Mouse (Mus musculus): ENCODE measurements around the gene Gabrg3. TPM values are rescaled to one million over a fixed set of nuclear protein-coding genes. Genes with fewer than 3 reads are reported as not detected.
"Not testable (repeated sequence)": the region's sequence is repeated elsewhere in the genome, so short reads cannot be mapped to it uniquely, and the experiment has no call there.

Gabrg3 gene
- polyA plus RNA-seq, 1 experiment from 2014 or later, result 2.6 TPM

DNA sequence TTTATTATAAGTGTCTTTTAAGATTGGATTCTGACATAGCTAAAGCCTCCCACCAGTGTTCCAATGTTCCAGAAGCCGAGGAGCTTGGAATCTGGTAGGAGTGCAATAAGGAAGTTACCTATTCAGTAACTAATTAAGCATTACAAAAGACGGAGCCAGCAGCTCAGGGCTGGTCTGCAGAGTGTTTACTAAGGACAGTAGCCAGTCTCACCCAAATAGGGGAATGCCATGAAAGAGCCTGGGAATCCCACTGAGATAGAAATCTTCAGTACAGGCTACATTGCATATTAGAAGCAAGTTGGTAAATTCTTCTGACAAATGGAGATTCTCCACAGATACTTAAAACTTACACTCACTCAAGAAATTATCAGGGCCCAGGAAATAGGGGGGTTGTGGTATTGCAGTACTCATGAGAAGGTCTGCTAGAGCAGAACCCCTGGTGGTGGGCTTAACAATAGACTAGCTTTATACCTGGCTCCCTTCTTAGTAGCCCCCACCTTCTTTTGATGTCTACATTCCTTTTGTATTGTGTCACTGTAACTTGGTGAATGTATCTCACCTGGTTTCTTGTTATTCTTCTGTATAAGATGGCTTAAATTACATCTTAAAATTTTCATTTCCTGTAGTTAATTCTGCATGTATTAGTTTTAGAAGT, 211.0 kb downstream of the Gabrg3 start:
- not testable (repeated sequence) for H3K27ac ChIP-seq (ENCODE audit: low read length); H3K4me3 ChIP-seq (ENCODE audit: low read depth, low read length); H3K9me3 ChIP-seq (ENCODE audit: control insufficient read depth, low read depth, low read length); H3K4me2 ChIP-seq (replicated peaks; ENCODE audit: low read depth, low read length); H3K4me1 ChIP-seq (ENCODE audit: control insufficient read depth, insufficient read depth, low read length); ATAC-seq (ENCODE audit: insufficient number of reproducible peaks, insufficient read depth, low FRiP score, low read depth); H3K36me3 ChIP-seq (ENCODE audit: control insufficient read depth, insufficient read depth, low read length); H3K9ac ChIP-seq (replicated peaks; ENCODE audit: low read depth, low read length); H3K27me3 ChIP-seq (ENCODE audit: control insufficient read depth, insufficient read depth, low read length)
- 50% methylated on average over 2 of the region's 2 CpGs for WGBS

DNA sequence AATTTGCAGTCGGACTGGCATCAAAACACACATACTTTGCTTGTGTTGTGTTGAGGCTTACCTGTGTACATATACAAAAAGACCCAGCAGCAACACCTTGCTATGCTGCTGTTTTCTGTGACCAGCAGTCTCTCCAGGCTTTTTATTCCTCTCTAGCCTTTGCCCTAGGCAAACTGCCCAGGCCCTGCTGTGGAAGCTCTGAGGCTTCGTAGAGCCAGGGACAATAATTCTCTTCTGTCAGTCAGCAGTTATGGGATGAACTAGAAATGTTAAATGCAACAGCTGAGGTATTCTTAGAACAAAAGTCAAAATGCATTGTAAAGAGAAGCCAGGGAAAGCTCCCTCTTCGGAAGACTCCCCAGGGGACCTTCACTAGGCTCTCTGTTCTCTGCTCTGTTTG, 220.1 kb downstream of the Gabrg3 start:
- no peak overlapping the region for H3K9ac ChIP-seq (replicated peaks; ENCODE audit: low read depth, low read length)
- no peaks in the 10 kb centered on the region for H3K4me1 ChIP-seq (ENCODE audit: control insufficient read depth, insufficient read depth, low read length)
- no peaks in the 10 kb centered on the region for H3K36me3 ChIP-seq (ENCODE audit: control insufficient read depth, insufficient read depth, low read length)
- H3K4me3 ChIP-seq (ENCODE audit: low read depth, low read length), result no peak overlapping the region
- no peaks in the 10 kb centered on the region for H3K9me3 ChIP-seq (ENCODE audit: control insufficient read depth, low read depth, low read length)
- H3K27ac ChIP-seq (ENCODE audit: low read length), result no peak overlapping the region
- no peak overlapping the region for H3K4me2 ChIP-seq (replicated peaks; ENCODE audit: low read depth, low read length)
- 63% methylated on average over 3 of the region's 3 CpGs for WGBS
- no peaks in the 10 kb centered on the region for H3K27me3 ChIP-seq (ENCODE audit: control insufficient read depth, insufficient read depth, low read length)
- no peak for ATAC-seq (ENCODE audit: insufficient number of reproducible peaks, insufficient read depth, low FRiP score, low read depth)

DNA sequence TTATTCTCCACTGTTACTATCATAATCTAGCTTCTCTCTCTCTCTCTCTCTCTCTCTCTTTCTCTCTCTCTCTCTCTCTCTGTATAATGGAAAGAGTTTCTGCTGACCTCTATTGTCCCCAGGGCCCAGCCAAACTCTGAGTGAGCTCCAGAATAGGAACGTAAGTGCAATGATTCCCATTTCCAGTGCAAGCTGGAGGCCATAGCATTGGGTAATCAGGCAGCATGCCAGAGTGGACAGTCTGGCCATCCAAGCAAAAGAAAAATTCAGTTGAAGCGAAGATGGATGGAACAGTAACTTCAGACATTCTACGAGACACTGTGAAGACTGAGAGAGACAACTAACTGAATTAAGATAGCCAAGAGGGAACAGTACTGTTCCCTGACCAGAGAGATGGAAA, 228.8 kb downstream of the Gabrg3 start:
- no peak for ATAC-seq (ENCODE audit: insufficient number of reproducible peaks, insufficient read depth, low FRiP score, low read depth)
- no peaks in the 10 kb centered on the region for H3K36me3 ChIP-seq (ENCODE audit: control insufficient read depth, insufficient read depth, low read length)
- WGBS, result 89% methylated on average over 3 of the region's 3 CpGs
- H3K27ac ChIP-seq (ENCODE audit: low read length), result no peak overlapping the region
- no peak overlapping the region for H3K4me2 ChIP-seq (replicated peaks; ENCODE audit: low read depth, low read length)
- H3K4me3 ChIP-seq (ENCODE audit: low read depth, low read length), result no peak overlapping the region
- H3K9me3 ChIP-seq (ENCODE audit: control insufficient read depth, low read depth, low read length), result no peaks in the 10 kb centered on the region
- H3K27me3 ChIP-seq (ENCODE audit: control insufficient read depth, insufficient read depth, low read length), result no peaks in the 10 kb centered on the region
- no peak overlapping the region for H3K9ac ChIP-seq (replicated peaks; ENCODE audit: low read depth, low read length)
- no peaks in the 10 kb centered on the region for H3K4me1 ChIP-seq (ENCODE audit: control insufficient read depth, insufficient read depth, low read length)

DNA sequence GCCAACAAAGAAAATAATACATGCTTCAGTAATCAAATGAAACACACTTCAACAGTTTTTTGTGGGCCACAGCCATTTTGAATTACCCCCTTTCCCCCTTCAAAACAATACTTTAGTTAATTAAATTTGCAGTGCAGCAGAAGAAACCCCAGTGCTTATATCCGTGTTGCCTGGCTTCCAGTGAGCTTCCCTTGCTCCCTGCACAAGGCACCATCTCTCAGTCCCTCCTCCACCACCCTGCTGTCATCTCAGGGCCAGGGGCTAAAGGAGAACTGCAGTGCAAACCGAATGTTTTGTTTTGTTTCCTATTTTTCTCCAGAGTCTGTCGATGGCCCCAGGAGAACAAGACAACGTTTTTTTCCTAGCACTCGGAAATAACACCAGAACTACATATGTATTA, 233.2 kb downstream of the Gabrg3 start:
- Histone ChIP-seq H3K27me3 (ENCODE audit: control insufficient read depth, insufficient read depth, low read length) (no peaks in the 10 kb centered on the region), H3K4me3 (ENCODE audit: low read depth, low read length) (no peak overlapping the region), H3K36me3 (ENCODE audit: control insufficient read depth, insufficient read depth, low read length) (no peaks in the 10 kb centered on the region), H3K4me2 (replicated peaks; ENCODE audit: low read depth, low read length) (no peak overlapping the region), H3K4me1 (ENCODE audit: control insufficient read depth, insufficient read depth, low read length) (no peaks in the 10 kb centered on the region), H3K9ac (replicated peaks; ENCODE audit: low read depth, low read length) (no peak overlapping the region), H3K27ac (ENCODE audit: low read length) (no peak overlapping the region), H3K9me3 (ENCODE audit: control insufficient read depth, low read depth, low read length) (no peaks in the 10 kb centered on the region)
- 51% methylated on average over 5 of the region's 5 CpGs for WGBS
- no peak for ATAC-seq (ENCODE audit: insufficient number of reproducible peaks, insufficient read depth, low FRiP score, low read depth)

DNA sequence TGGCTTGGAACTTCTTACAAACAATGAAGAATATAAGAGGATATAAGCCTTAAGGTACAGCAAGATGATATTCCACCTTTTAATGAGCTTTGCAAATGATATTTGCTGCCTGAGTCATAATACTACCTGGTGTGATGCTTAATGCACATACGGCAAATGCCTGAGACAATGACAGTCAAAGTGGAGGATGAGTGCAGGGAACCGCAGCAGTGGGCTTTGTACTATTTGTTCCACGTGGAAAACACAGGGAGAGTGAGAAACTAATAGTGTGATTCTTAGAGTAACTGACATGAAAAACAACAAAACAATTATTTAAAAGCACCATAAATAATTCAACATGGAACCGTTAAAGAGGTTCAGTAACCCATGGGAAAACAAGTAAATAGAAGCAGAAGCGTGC, 236.2 kb downstream of the Gabrg3 start:
- no peak overlapping the region for H3K27ac ChIP-seq (ENCODE audit: low read length)
- H3K4me3 ChIP-seq (ENCODE audit: low read depth, low read length), result no peak overlapping the region
- H3K36me3 ChIP-seq (ENCODE audit: control insufficient read depth, insufficient read depth, low read length), result no peaks in the 10 kb centered on the region
- no peaks in the 10 kb centered on the region for H3K4me1 ChIP-seq (ENCODE audit: control insufficient read depth, insufficient read depth, low read length)
- no peaks in the 10 kb centered on the region for H3K9me3 ChIP-seq (ENCODE audit: control insufficient read depth, low read depth, low read length)
- ATAC-seq (ENCODE audit: insufficient number of reproducible peaks, insufficient read depth, low FRiP score, low read depth), result no peak
- H3K4me2 ChIP-seq (replicated peaks; ENCODE audit: low read depth, low read length), result no peak overlapping the region
- H3K27me3 ChIP-seq (ENCODE audit: control insufficient read depth, insufficient read depth, low read length), result no peaks in the 10 kb centered on the region
- WGBS, result 82% methylated on average over 5 of the region's 5 CpGs
- no peak overlapping the region for H3K9ac ChIP-seq (replicated peaks; ENCODE audit: low read depth, low read length)

DNA sequence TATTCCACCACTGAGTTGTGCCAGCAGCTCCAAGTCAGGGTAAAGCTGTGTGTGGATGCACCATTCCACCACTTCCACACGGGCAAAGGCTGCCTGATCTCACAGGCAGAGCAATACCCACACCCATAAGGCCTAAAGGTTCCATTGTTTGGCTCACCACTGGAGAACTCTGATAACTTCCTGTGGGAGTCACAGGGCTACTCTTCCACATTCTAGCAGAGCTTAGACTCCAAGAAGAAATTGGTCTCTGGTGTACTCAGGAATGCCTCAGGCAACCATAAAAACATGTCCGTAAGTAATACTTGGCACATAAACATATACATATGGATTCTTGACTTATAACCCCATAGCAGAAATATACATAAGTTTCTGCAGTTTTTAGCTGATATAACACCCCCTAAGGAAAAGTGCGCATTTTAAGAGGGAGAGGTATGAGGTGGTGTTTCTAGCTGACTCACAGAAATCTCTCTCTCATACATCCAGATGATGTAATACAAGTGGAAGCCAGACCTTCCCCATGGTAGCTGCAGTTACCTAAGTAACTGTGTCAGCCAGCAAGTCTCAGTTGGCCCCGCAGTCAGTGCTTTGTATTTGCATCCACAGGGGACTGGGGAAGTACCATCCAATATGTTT, 248.8 kb downstream of the Gabrg3 start:
- no peak for ATAC-seq (ENCODE audit: insufficient number of reproducible peaks, insufficient read depth, low FRiP score, low read depth)
- Histone ChIP-seq H3K9me3 (ENCODE audit: control insufficient read depth, low read depth, low read length) (no peaks in the 10 kb centered on the region), H3K36me3 (ENCODE audit: control insufficient read depth, insufficient read depth, low read length) (no peaks in the 10 kb centered on the region)

DNA sequence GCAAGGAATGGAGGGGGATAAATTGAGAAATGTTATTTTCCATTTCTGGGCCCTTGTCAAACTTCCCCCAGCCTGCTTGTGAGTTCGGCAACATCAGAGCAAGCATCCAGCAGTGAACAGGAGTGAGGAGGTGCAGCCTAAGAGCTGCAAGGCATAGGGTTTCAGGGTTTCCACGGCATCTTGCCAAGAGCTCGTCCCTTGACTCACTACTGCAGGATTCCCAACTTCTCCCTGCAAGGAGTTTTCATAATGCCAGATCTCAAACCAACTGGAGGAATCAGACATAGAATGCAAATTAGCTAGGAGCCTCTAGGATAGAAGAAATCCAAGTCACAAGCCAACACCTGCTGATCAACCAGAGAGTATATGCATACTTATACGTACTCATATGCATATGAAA, 254.0 kb downstream of the Gabrg3 start:
- Histone ChIP-seq H3K4me2 (replicated peaks; ENCODE audit: low read depth, low read length) (no peak overlapping the region), H3K9me3 (ENCODE audit: control insufficient read depth, low read depth, low read length) (no peaks in the 10 kb centered on the region), H3K4me3 (ENCODE audit: low read depth, low read length) (no peak overlapping the region), H3K9ac (replicated peaks; ENCODE audit: low read depth, low read length) (no peak overlapping the region), H3K4me1 (ENCODE audit: control insufficient read depth, insufficient read depth, low read length) (no peaks in the 10 kb centered on the region), H3K36me3 (ENCODE audit: control insufficient read depth, insufficient read depth, low read length) (no peaks in the 10 kb centered on the region), H3K27ac (ENCODE audit: low read length) (no peak overlapping the region), H3K27me3 (ENCODE audit: control insufficient read depth, insufficient read depth, low read length) (no peaks in the 10 kb centered on the region)
- WGBS, result 72% methylated on average over 4 of the region's 4 CpGs
- ATAC-seq (ENCODE audit: insufficient number of reproducible peaks, insufficient read depth, low FRiP score, low read depth), result no peak

More for the DNA sequence above, 248.8 kb downstream of the Gabrg3 start:
- Histone ChIP-seq H3K4me1 (ENCODE audit: control insufficient read depth, insufficient read depth, low read length) (no peaks in the 10 kb centered on the region), H3K4me2 (replicated peaks; ENCODE audit: low read depth, low read length) (no peak overlapping the region), H3K27me3 (ENCODE audit: control insufficient read depth, insufficient read depth, low read length) (no peaks in the 10 kb centered on the region), H3K4me3 (ENCODE audit: low read depth, low read length) (no peak overlapping the region), H3K9ac (replicated peaks; ENCODE audit: low read depth, low read length) (no peak overlapping the region), H3K27ac (ENCODE audit: low read length) (no peak overlapping the region)
- WGBS, result 76% methylated on average over 4 of the region's 4 CpGs

DNA sequence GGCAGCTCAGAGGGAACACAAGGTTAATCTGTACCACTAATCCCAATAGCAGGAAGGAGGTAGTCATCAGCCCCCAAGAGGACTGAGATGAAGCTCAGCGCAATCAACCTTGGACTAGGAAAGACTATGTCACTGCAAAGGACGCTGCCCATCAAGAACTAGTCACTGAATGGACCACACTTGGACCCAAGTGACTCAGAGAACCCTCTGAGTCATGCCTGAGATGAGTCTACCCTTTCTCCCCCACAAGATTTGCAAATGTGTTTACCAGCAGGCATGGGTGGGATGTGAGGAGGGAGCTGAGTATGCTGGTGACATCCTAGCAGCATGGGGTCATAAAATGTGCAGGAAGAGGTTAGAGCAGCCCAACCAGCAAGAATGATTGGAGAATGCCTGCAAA, 254.5 kb downstream of the Gabrg3 start:
- WGBS, result 78% methylated on average over 2 of the region's 2 CpGs
- no peaks in the 10 kb centered on the region for H3K9me3 ChIP-seq (ENCODE audit: control insufficient read depth, low read depth, low read length)
- H3K9ac ChIP-seq (replicated peaks; ENCODE audit: low read depth, low read length), result no peak overlapping the region
- H3K36me3 ChIP-seq (ENCODE audit: control insufficient read depth, insufficient read depth, low read length), result no peaks in the 10 kb centered on the region
- no peak overlapping the region for H3K4me2 ChIP-seq (replicated peaks; ENCODE audit: low read depth, low read length)
- H3K4me3 ChIP-seq (ENCODE audit: low read depth, low read length), result no peak overlapping the region
- H3K27ac ChIP-seq (ENCODE audit: low read length), result no peak overlapping the region
- no peak for ATAC-seq (ENCODE audit: insufficient number of reproducible peaks, insufficient read depth, low FRiP score, low read depth)
- no peaks in the 10 kb centered on the region for H3K27me3 ChIP-seq (ENCODE audit: control insufficient read depth, insufficient read depth, low read length)
- H3K4me1 ChIP-seq (ENCODE audit: control insufficient read depth, insufficient read depth, low read length), result no peaks in the 10 kb centered on the region

DNA sequence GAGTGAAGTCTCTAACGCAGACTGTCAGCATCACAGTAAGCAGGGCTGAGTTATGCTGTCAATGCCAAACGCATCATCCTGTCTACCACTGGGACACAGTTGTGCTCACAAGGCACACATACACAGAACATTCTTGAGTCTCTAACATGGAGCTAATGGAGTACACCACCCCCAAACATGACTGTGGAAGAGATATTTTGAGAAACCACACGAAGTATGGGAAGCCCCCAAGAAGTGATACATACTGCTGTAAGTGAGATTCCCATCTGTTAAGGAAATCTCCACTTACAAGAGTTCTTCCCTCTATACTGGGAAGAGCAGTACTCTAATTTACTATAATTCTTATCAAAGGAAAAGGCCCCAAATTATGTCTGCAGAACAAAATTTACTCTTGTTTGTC, 286.9 kb downstream of the Gabrg3 start:
- H3K36me3 ChIP-seq (ENCODE audit: control insufficient read depth, insufficient read depth, low read length), result no peaks in the 10 kb centered on the region
- H3K9me3 ChIP-seq (ENCODE audit: control insufficient read depth, low read depth, low read length), result no peaks in the 10 kb centered on the region
- no peaks in the 10 kb centered on the region for H3K4me1 ChIP-seq (ENCODE audit: control insufficient read depth, insufficient read depth, low read length)
- H3K4me3 ChIP-seq (ENCODE audit: low read depth, low read length), result no peak overlapping the region
- WGBS, result 66% methylated on average over 3 of the region's 3 CpGs
- H3K9ac ChIP-seq (replicated peaks; ENCODE audit: low read depth, low read length), result no peak overlapping the region
- no peak for ATAC-seq (ENCODE audit: insufficient number of reproducible peaks, insufficient read depth, low FRiP score, low read depth)
- H3K27ac ChIP-seq (ENCODE audit: low read length), result no peak overlapping the region
- no peaks in the 10 kb centered on the region for H3K27me3 ChIP-seq (ENCODE audit: control insufficient read depth, insufficient read depth, low read length)
- H3K4me2 ChIP-seq (replicated peaks; ENCODE audit: low read depth, low read length), result no peak overlapping the region
